Mouse (Mus musculus) gastrocnemius, postnatal 36 days (tissue): ENCODE measurements at regions not wholly inside any gene's neighbourhood (a gene's known extent, or its start where the extent isn't known, plus 50 kb on each side); places are given as distances from the start of the nearest gene placed in this dataset.

Experiments
- DNase-seq, 2 experiments: peaks; one replicate each; pipeline ENCODE4 v3.0.0; 2022
- intact Hi-C: fragments of 180-260 bp; cut with DNase I; formaldehyde crosslinking; loops from one replicate; pipeline ENCODE4 v1.15.1; 2025

DNA sequence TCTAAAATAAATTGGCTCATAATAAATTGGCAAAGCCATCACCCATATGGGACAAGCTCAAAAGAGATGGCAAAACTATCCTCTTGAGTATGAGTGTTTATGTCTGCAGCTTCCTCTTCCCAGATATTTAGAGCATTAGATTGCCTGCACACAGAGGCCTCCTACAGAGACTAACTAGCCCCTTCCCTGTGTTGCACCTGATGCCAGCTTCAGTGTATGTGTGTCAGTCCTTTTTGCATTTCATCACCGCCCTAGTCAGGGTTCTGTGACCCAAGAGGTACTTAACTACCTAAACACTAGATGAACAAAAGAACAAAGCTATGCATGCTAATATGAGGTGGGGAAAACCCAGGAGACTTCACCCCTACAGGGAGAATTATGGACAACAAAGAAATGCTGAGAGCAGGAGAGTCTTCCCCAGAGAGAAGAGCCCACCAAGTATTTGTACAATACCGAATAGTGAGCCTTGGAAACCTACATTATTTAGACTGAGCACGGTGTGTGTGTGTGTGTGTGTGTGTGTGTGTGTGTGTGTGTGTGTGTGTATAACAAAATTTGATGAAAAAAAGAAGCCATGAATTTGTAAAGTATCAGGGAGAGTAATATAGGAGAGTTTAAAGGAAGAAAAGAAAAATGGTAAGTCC is 62.5 kb downstream of the Speer2 start:
- intact Hi-C loops: loop anchor here (5.0 kb wide), 1 partner anchor 929 kb away; no protein-coding TSS in a partner anchor
- DNase-seq: no peak

DNA sequence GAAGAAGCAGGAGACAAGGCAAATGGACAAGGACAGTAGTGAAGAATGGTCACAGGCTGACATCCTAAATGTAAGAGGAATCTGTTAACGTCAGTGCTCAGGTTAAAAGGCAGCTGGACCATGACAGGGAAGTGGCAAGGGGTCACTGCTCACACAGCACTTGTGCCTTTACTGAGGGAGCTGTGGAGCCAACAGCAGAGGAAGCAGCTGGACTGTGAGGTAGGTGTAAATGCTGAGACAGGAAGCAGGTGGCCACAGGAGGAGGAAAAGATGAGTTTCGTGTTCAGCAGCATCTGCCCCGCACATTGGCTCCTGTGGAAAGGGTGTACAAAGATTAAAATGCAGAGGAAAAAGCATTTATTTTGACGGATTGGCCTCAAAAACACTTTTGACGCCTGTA is 67.2 kb downstream of the Speer2 start:
- no peak for DNase-seq
- intact Hi-C loops: no loop called here

DNA sequence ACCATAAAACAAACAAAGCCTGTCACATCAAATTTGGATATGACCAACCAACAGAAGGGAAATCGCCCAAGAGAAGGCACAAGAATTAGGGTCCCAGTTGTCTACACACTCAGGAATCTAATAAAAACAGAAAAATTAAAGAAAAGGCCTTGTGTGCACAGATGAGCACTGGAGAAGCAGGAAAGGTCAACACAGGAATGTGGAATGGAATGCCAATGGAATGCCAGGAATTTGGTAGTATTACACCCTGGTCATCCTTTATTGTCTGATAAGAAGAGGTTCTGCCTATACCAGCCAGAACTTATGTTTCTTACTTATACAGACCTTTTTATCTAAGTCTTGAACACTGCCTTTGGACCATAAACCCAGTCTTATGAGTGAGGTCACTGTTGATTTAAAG is 72.9 kb downstream of the Speer2 start:
- intact Hi-C loops: no loop called here

DNA sequence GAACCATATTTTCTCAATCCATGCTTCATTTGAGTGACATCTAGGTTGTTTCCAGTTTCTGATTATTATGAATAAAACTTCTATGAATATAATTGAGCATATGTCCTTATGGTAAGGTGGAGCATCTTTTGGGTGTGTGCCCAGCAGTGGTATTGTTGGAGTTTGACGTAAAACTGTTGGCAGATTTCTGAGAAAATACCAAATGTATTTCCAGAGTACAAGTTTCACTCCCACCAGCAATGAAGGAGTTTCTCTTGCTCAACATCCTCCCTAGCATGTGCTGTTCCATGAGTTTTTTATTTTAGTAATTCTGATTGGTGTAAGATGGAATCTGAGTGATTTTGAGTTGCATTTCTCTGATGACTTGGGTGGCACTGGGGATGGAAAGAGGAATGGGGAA is 92.8 kb downstream of the Speer2 start:
- DNase-seq: no peak
- intact Hi-C loops: no loop called here

More for the DNA sequence above, 72.9 kb downstream of the Speer2 start:
- no peak for DNase-seq
